Mouse (Mus musculus): ENCODE measurements around the gene Mroh9.
A peak's percentile ranks its signal among the peaks of the same experiment; 100 is the strongest.

Mroh9 gene

GRCm38 (mm10) chr1:163085570-163085969 is at the start of gene Mroh9:
Gene Mroh9, minus strand, starts transcription at chr1:163085670.
- DNase-seq, result no peak

- DNase-seq, result no peak
Measured at GRCm38 (mm10) chr1:163129976-163130375, 44.5 kb upstream of the Mroh9 start.

GRCm38 (mm10) chr1:163129129-163129900 is 43.8 kb upstream of the Mroh9 start:
- DNase-seq, result no peak

DNA sequence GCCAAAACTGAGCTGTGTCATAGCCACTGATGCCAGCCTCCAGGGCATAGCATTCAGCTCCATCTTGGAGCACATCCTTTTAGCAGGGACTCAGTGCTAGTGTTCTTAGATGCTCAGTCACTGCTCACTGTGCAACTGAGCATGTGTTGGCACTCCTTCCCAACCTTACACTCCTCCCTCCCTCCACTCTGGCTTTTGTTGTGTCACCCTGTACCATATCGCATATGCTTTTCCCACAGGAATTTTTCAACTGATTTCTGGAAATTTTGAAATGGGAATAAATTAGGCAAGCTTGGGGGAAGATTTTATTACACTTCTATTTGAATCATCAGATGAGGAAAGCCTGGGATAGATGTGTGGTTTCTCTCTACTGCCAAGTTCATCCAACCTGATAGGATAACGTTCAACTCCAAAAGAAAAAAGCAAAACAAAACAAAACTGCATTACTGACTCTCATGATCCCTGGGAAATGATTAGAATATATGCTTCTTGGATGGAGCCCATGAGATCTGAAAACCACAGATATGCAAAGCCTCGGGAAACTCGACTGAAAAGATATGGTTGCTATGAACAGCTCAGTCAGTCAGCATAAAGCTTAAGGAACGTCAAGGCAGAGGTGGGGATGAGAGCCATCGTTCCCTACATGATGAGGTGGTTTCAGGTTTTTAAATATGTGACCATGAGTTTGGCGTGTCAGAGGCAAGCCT is 40.9 kb upstream of the Mroh9 start:
- DNase-seq, result no peak

DNA sequence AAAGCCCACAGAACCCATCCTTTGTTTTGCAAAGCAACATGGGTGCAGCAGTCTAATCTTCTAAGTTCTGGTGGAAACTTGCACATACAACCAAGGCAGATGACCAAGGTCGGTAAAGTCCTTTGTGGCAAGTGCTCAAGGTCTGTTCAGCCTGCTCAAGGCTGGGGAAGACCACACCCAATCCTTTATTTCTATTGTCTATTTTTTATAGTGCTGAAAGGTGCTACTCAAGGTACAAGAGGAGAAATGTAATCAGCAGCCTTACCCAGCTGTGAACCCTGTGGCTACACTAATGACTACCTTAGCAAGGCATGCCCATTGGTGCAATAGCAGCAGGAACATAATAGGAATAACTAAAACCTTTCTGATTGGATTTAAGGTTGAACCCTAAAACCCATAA is 36.9 kb upstream of the Mroh9 start:
- no peak for DNase-seq

- DNase-seq, result no peak
Measured at GRCm38 (mm10) chr1:163113461-163114174, 28.1 kb upstream of the Mroh9 start.

DNA sequence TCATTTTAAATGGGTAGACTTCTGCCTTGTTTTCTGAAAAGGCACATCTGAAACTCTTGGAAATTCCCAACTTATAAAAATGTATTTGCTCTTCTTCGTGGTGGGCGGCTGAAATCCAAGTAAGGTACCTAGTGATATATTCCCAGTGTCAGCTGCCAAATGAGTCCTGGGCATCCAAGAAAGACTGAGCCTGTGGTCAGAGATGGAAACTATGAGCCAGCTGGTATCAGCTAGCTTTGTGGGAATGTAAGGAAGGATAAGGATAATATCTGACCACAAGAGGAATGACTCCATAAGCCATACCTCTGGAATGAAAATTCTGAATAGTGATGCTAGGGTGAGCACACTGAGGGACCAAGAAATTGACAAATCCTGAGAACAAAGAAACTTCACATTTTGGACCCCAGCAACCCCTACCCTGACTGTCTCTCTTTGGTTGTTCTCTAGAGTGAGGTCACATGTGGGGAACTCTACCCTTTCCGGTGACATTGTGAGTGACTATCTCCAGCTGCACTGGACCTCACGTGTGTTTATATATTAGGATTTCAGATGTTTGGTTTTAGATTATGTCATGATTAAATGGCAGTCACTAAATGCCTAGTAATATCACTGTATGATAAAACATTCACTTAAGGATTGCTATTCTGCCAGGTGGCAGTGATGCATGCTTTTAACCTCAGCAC is 27.2 kb upstream of the Mroh9 start:
- no peak for DNase-seq

DNA sequence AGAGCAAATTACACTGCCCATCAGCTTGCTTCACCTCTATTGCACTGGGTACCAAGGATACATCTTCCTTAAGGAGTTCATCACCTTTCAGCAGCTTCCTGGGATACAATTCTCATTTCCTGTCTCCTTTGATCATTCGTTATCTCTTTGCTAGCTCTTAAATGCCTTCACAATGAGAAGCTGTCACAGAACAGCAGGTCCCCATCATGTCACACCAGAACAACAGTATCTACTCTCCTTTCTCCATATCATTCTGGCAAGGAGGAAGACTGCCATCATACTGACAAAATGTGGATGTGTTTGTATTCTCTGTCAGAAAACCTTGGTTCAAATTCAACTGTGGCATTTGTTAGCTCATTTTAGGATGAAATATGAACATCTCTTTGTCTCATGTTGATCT is 19.5 kb upstream of the Mroh9 start:
- peak; percentile 1 for DNase-seq

GRCm38 (mm10) chr1:163091438-163092155 is 6.1 kb upstream of the Mroh9 start:
- no peak for DNase-seq

DNA sequence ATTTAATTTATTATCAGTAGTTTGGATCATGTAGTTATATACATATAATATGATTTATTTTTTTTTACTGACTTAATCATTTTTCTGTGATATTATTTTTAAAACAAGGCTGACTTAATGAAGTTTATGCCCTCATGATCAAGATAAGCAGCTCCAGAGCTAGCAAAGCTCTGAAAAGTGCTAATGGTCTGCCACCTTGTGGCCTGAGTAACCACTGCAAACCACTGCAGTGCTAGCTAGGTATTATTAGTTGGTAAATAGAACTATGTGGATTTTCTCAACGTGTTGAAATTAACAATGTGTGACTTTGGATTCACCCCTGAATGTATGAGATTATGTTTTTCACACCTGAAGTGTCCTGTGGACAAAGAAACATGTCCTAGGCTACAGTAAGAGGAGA is 15.0 kb downstream of the Mroh9 start:
- DNase-seq, result no peak

- DNase-seq, result no peak
Measured at GRCm38 (mm10) chr1:163060381-163060780, 25.1 kb downstream of the Mroh9 start.

- DNase-seq, result no peak
Measured at GRCm38 (mm10) chr1:163057363-163057762, 28.1 kb downstream of the Mroh9 start.

DNA sequence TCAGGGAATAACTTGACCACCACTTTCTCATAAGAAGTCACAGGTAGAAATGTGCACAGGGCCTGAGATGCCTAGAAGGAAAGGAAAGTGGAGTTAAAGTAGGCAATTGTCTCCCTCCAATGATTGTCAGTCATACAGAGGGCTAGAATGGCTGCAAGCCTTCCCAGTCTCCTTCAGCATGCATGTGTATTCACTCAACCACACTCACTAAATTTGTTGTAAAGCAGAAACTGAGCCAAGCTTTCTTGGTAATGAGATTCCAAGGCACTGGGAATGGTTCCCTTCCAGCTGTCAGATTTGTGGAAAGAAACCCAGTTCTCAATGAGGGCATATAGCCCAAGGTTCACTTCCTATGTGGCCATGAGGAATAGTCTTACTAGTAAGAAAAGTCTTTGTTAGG is 29.8 kb downstream of the Mroh9 start:
- peak; percentile 88 for DNase-seq

- DNase-seq, result no peak
Measured at GRCm38 (mm10) chr1:163023075-163023474, 62.4 kb downstream of the Mroh9 start.

DNA sequence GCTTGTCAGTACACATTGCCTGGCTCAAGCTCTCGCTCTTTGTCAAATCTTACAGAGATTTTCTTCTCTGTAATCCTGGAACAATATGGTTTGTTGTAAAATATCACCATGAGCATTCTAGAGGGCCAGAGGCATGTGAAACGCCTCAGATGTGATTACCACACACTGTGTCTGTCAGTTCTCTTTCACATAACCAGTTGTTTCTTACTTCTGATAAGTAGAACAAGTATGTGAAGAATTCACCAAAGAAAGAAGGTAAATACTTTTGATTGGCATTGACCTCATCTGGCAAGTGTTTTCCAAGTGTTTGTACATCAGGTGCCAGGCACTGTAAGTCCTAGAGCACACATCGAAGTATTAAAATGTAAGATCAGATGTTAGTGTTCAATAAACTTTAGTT is 76.2 kb downstream of the Mroh9 start:
- DNase-seq, result no peak

DNA sequence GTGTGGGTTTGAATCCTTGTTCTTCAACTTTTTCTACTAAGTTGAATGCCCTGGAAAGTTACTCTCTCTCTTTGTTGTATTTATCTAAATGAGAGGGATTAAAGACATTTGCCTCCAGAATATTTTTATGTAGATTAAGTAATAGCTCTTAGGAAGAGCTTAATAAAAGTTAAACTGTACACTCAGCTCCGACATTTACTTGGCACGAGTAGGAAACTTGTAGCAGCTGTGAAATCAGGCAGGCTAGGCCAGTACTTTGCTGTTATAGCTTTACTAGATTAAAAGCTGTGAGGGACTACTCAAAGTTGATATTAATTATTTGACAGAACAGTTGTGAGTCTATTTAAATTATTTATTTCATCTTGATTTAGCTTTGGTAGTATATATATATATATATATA is 82.0 kb downstream of the Mroh9 start:
- DNase-seq, result no peak

DNA sequence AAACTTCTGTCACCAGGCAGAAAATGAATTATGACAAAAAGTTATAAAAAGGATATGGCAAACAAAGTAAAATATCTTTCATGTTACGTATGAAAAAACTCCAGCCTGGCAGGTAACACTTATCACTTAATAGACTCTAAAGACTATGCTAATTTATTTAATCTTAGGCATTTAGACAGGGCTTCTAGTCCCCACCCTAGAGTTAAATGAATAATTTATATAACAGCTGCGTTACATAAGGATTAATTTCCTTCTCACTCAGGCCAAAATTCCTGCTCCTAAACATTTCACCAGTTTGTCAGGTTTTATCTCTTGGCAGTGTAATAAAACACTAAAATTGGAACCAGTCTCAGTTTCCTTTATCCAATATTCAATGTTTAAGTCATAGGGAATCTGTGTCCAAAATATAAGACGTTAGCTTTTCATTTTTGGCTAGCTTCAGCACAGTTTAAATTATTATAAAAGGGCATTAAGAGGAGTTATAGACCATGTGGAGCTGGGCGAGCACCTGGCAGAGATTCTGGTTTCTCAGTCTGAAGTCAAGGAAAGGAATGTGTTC is 84.1 kb downstream of the Mroh9 start:
- DNase-seq, result no peak

DNA sequence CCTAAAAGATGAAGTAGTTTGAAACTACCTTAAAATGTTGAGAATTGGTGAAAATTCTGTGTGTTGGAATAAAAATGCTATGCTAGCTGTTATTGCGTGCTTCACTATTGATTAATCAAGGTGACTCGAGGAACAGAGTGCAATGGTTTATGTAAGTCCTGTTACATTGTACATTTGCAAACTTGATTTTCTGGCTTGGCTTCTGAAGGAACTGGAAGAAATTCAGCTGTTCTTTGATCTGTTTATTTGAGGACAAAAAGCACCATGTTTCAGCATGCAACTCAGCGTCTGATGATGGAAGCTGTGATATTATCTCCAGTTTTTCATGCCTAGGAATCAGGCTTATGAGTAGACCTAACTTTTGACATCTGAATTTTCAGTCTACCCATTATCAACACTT is 97.9 kb downstream of the Mroh9 start:
- no peak for DNase-seq

- no peak for DNase-seq
Measured at GRCm38 (mm10) chr1:162986777-162987176, 98.7 kb downstream of the Mroh9 start.

- DNase-seq, result peak; percentile 91
Measured at GRCm38 (mm10) chr1:162986121-162986748, 99.2 kb downstream of the Mroh9 start.

DNA sequence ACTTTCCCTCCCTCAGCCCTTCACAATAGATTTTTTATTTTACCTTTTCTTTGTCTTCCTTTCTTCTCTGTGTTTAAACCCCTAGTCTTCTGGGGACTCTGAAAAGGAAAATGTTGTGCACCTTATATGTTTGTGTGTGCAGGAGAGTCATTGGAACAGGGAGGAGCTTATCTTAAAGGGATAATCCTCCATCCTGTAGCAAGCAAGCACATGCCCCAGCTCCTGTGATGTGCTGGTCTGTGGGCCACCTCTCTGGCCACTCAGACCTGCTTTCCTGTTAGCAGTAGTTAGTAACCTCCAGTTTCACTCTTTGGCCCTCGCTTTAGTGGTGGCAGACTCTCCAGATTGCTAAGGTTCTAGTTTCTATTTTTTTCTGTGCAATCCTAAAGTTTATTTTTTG is 101.0 kb downstream of the Mroh9 start, which contains the start of gene Fmo3:
TSS of gene Fmo3 (minus strand) at position 101 of the 400 bp plus-strand sequence.
- no peak for DNase-seq

All from heart, adult 11 months (tissue).